Mouse (Mus musculus): ENCODE measurements around the gene Arl15. TPM values are rescaled to one million over a fixed set of nuclear protein-coding genes. Genes with fewer than 3 reads are reported as not detected.

The Arl15 gene
- total and polyA plus RNA-seq, 3 experiments = 4.8 to 40.7 (median 27.2) TPM

- DNase-seq = peak; percentile 46
These were observed 196.4 kb downstream of the Arl15 start for GRCm38 (mm10) chr13:113990701-113991100.

- DNase-seq = no peak
These were observed 198.8 kb downstream of the Arl15 start for GRCm38 (mm10) chr13:113993066-113993465.

- no peak for DNase-seq
These were observed 200.3 kb downstream of the Arl15 start for GRCm38 (mm10) chr13:113994586-113994985.

- DNase-seq = no peak
These were observed 201.4 kb downstream of the Arl15 start for GRCm38 (mm10) chr13:113995490-113996236.

- no peak for DNase-seq
These were observed 204.5 kb downstream of the Arl15 start for GRCm38 (mm10) chr13:113998811-113999210.

GRCm38 (mm10) chr13:114003463-114003862, 209.2 kb downstream of the Arl15 start:
- DNase-seq = no peak

GRCm38 (mm10) chr13:114004191-114004590, 209.9 kb downstream of the Arl15 start:
- DNase-seq = no peak

GRCm38 (mm10) chr13:114009786-114010185, 215.5 kb downstream of the Arl15 start:
- no peak for DNase-seq

- no peak for DNase-seq
These were observed 216.2 kb downstream of the Arl15 start for GRCm38 (mm10) chr13:114010521-114010920.

GRCm38 (mm10) chr13:114011019-114011418, 216.7 kb downstream of the Arl15 start:
- no peak for DNase-seq

GRCm38 (mm10) chr13:114017928-114018327, 223.6 kb downstream of the Arl15 start:
- no peak for DNase-seq

- no peak for DNase-seq
These were observed 229.2 kb downstream of the Arl15 start for GRCm38 (mm10) chr13:114023541-114023940.

GRCm38 (mm10) chr13:114026306-114026705, 232.0 kb downstream of the Arl15 start:
- DNase-seq = no peak

- DNase-seq = no peak
These were observed 232.4 kb downstream of the Arl15 start for GRCm38 (mm10) chr13:114026751-114027150.

GRCm38 (mm10) chr13:114048071-114048470, 253.8 kb downstream of the Arl15 start:
- peak; percentile 64 for DNase-seq

- DNase-seq = no peak
These were observed 254.4 kb downstream of the Arl15 start for GRCm38 (mm10) chr13:114048688-114049087.

GRCm38 (mm10) chr13:114051151-114051850, 257.0 kb downstream of the Arl15 start:
- no peak for DNase-seq

GRCm38 (mm10) chr13:114052426-114053205, 258.3 kb downstream of the Arl15 start:
- no peak for DNase-seq

- no peak for DNase-seq
These were observed 259.0 kb downstream of the Arl15 start for GRCm38 (mm10) chr13:114053261-114053660.

- DNase-seq = no peak
These were observed 261.4 kb downstream of the Arl15 start for GRCm38 (mm10) chr13:114055686-114056085.

GRCm38 (mm10) chr13:114060258-114060657, 266.0 kb downstream of the Arl15 start:
- no peak for DNase-seq

- no peak for DNase-seq
These were observed 266.9 kb downstream of the Arl15 start for GRCm38 (mm10) chr13:114061234-114061633.

GRCm38 (mm10) chr13:114064069-114064468, 269.8 kb downstream of the Arl15 start:
- DNase-seq = no peak

Data from adrenal gland, adult 2 months (tissue).